Mouse (Mus musculus): Measurements from ENCODE around the gene Hcrtr1. TPM values are rescaled to one million over a fixed set of nuclear protein-coding genes. Genes with fewer than 3 reads are reported as not detected.

Gene Hcrtr1
- polyA plus RNA-seq, 1 experiment from 2014 or later, result 0.38 TPM

DNA sequence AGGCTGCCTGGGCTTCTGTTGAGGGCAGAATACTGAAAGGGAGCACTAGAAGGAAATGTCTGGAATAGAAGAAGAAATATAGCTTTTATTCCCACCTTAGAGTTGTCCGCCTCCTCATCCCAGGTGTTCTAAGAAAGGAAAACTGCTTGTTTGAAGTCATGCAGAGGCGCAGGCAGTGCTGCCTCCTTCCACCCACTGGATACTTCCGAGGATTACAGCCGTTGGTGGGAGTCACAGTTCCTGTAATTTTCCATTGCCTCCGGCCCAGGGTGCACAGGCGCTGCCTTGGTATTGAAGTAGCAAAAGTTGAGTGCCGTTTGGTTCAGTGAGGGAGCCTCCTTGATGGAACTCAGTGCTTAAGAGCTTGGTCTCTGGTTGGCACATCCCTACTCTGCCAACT lies 29.1 kb downstream of the Hcrtr1 start:
- ATAC-seq (replicated peaks), result no peak
- Histone ChIP-seq H3K36me3 (no peaks in the 10 kb centered on the region), H3K27ac (replicated peaks) (no peak overlapping the region), H3K9ac (replicated peaks) (no peak overlapping the region), H3K9me3 (no peaks in the 10 kb centered on the region), H3K27me3 (no peaks in the 10 kb centered on the region), H3K4me2 (replicated peaks) (no peak overlapping the region), H3K4me1 (peaks cover 16% of the 10 kb centered on the region), H3K4me3 (no peak overlapping the region)
- 89% methylated on average over 7 of the region's 7 CpGs for WGBS

DNA sequence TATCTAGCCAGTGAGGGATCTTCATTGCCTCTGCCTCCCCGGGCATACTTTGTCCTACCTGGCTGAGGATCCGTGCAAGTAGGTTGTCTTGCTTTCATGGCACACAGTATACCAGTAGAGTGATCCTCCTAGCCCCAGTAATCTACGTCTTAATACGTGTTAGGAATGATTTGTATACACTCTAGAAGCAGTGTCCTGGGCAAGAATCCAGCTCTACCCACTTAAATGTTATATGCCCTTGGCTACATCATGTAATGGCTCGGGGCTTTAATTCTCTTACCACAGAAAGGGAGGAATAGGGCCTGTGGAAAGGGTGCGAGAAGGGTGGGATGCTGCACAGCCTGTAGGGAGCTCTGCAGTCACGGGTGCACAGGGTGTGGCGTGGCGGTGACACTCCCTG lies 29.5 kb downstream of the Hcrtr1 start:
- Histone ChIP-seq H3K4me3 (no peak overlapping the region), H3K36me3 (no peaks in the 10 kb centered on the region), H3K27ac (replicated peaks) (no peak overlapping the region), H3K4me2 (replicated peaks) (no peak overlapping the region), H3K9ac (replicated peaks) (no peak overlapping the region), H3K27me3 (no peaks in the 10 kb centered on the region), H3K4me1 (peaks cover 16% of the 10 kb centered on the region), H3K9me3 (no peaks in the 10 kb centered on the region)
- ATAC-seq (replicated peaks), result no peak
- 94% methylated on average over 9 of the region's 9 CpGs for WGBS

DNA sequence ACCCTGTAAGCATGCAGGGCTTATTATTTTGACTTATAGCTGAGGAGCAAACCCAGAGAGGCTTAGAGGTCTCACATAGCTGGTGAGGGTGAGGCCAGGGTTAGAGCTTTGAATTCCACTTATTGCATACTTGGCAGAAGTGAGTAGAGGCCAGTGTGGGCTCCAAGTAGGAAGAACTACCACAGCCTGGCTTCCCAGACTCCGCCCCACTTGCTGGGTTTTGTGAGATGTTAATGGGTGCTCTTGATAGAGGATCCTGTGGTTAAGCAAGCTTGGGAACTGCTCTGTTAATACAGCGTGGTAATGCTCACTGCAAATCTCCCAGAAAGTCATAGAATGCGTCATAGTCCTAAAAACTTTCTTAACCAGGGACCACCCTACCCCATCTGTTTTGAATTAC lies 30.2 kb downstream of the Hcrtr1 start:
- H3K4me1 ChIP-seq, result peaks cover 16% of the 10 kb centered on the region
- no peak overlapping the region for H3K4me2 ChIP-seq (replicated peaks)
- no peak for ATAC-seq (replicated peaks)
- no peak overlapping the region for H3K4me3 ChIP-seq
- no peak overlapping the region for H3K27ac ChIP-seq (replicated peaks)
- H3K9ac ChIP-seq (replicated peaks), result no peak overlapping the region
- 89% methylated on average over 3 of the region's 3 CpGs for WGBS
- H3K27me3 ChIP-seq, result no peaks in the 10 kb centered on the region
- H3K36me3 ChIP-seq, result no peaks in the 10 kb centered on the region
- H3K9me3 ChIP-seq, result no peaks in the 10 kb centered on the region

DNA sequence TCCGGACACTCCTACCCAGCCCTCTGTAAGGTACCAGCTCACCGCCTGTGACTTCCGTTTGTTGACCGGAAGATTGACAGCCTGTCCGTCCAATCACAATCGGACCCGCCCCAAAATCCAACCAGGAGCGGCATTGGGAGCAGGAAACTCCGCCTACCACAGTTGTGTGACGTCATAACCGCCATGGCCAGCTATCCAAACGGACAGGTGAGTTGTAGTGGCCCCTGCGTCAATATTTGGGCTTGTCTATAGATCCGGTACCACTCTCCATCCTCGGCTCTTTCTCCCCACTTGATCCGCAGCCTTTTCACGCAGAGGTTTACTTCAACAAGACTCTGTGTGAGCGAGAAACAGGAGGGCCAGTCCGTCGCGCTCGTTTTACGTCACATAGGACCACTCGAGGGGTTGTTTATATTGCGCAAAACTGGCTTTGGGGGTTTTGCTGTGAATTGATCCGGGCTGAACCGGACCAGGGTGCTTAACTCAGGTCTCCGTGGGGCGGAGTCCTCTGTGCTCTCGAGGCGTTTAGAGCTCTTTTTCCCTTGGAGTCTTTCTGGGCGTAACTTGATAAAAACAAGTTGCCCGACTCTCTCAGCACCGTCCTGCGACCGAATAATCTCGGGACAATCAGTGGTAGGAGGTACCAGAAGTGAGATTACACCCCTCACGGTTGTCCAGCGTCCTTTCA lies 31.6 kb downstream of the Hcrtr1 start:
- H3K9ac ChIP-seq (replicated peaks), result peak overlapping the region; percentile 51
- no peaks in the 10 kb centered on the region for H3K36me3 ChIP-seq
- WGBS, result under 1% methylated on average over 39 of the region's 39 CpGs
- peak; percentile 97 for ATAC-seq (replicated peaks)
- H3K27me3 ChIP-seq, result no peaks in the 10 kb centered on the region
- H3K27ac ChIP-seq (replicated peaks), result peak overlapping the region; percentile 58
- peak overlapping the region; percentile 66 for H3K4me3 ChIP-seq
- H3K9me3 ChIP-seq, result no peaks in the 10 kb centered on the region
- H3K4me2 ChIP-seq (replicated peaks), result peak overlapping the region; percentile 62
- peaks cover 16% of the 10 kb centered on the region for H3K4me1 ChIP-seq

DNA sequence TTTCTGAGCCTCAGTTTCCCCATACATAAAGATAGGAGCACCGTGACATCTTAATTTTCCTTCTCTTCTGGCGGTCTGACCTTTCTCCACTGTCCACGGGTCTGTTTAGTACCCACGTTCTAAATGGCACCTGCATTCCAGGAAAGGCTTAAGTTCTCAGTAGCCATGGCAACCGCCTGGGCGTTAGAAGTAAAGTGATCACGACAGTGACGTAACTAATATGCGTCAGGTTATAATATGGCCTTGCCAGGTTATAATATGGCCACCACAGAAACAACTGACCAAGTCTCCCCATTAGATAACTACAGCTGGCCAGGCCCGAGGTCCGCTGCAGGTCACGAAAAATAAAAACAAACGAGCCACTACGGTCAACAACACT lies 32.1 kb downstream of the Hcrtr1 start:
- H3K4me1 ChIP-seq, result peaks cover 16% of the 10 kb centered on the region
- peak overlapping the region; percentile 20; the same call in 1 of the 2 replicates for H3K9ac ChIP-seq (replicated peaks)
- 10% methylated on average over 14 of the region's 14 CpGs for WGBS
- peak overlapping the region; percentile 66 for H3K4me3 ChIP-seq
- 0 out of 2 replicates have a peak overlapping the region, but pooled peaks have one; percentile 58 for H3K27ac ChIP-seq (replicated peaks)
- H3K9me3 ChIP-seq, result no peaks in the 10 kb centered on the region
- peak; percentile 36; the same call in 1 of the 2 replicates for ATAC-seq (replicated peaks)
- H3K4me2 ChIP-seq (replicated peaks), result peak overlapping the region; percentile 40
- H3K36me3 ChIP-seq, result no peaks in the 10 kb centered on the region
- no peaks in the 10 kb centered on the region for H3K27me3 ChIP-seq

DNA sequence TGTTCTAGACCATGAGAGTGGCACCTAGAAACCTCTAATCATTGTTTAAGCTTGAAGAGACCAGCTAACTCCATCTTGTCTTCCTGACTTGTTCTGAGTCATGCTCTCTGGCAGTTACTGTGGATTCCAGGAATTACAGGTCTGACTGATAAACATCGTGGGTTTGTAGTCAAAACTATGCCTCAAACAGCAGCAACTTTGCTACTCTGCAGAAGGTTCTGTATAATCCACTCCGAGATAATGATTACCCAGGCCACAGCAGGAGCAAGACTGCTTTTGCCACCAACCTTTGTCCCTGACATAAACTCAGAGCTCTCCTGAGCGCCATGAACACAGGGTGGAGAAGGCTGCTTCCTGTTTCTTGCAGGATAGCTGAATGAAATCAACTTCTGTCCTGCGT lies 34.6 kb downstream of the Hcrtr1 start:
- peaks cover 16% of the 10 kb centered on the region for H3K4me1 ChIP-seq
- WGBS, result 86% methylated on average over 4 of the region's 4 CpGs
- no peak overlapping the region for H3K9ac ChIP-seq (replicated peaks)
- no peak for ATAC-seq (replicated peaks)
- H3K4me2 ChIP-seq (replicated peaks), result no peak overlapping the region
- H3K27ac ChIP-seq (replicated peaks), result no peak overlapping the region
- no peak overlapping the region for H3K4me3 ChIP-seq
- H3K36me3 ChIP-seq, result no peaks in the 10 kb centered on the region
- H3K27me3 ChIP-seq, result 0 out of 2 replicates have a peak, but pooled peaks cover 8% of the 10 kb centered on the region
- no peaks in the 10 kb centered on the region for H3K9me3 ChIP-seq

DNA sequence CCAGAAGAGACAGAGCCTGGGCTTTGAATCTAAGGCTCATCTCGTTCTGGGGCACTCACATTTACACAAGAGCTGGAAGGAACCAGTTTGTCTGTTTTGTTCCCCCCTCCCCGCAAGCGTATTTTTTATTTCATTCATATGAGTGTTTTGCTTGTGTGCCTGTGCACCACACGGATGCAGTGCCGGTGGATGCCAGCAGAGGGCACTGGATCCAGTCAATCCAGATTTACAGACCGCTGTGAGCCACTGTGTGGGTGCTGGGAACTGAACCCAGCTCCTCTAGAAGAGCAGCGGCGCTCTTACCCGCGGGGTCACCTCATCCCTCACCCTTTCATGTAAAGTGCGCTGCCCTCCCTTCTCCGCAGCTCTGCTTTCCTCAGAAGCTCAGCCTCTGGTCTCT lies 35.5 kb downstream of the Hcrtr1 start:
- Histone ChIP-seq H3K27me3 (0 out of 2 replicates have a peak, but pooled peaks cover 8% of the 10 kb centered on the region), H3K4me2 (replicated peaks) (no peak overlapping the region), H3K9me3 (no peaks in the 10 kb centered on the region), H3K9ac (replicated peaks) (no peak overlapping the region), H3K36me3 (no peaks in the 10 kb centered on the region), H3K4me1 (peaks cover 12% of the 10 kb centered on the region), H3K4me3 (no peak overlapping the region), H3K27ac (replicated peaks) (no peak overlapping the region)
- 80% methylated on average over 12 of the region's 12 CpGs for WGBS
- ATAC-seq (replicated peaks), result no peak

DNA sequence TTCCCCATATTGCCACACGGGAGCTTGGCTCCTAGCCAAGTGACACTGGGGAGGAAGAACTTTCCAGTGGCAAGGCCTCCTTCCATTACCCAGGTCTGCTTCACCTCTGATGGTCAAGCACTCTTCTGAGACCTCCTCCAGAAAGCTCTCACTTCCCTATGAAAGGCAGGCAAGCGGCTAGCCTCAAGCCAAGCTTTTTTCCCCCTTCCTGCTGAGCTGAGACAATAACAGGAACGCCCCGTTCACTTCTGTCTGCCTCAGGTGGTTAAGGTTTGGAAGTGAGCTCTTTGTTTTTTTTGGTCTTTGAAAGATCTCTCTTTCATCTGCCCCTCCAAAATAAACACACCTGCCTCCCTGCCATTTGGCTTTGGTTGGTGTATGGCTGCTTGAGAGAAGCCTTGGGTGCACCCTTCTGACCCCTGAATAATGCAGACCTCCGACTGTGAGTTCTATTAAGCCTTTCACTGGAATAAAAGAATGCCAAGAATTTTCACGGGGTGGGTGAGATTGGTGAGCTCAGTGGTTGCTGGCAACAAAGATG lies 37.0 kb downstream of the Hcrtr1 start, which contains the start of gene Pef1:
Pef1 (plus strand) TSS at position 448 of the 541 bp plus-strand sequence.
- 3% methylated on average over 6 of the region's 6 CpGs for WGBS
- no peaks in the 10 kb centered on the region for H3K9me3 ChIP-seq
- no peaks in the 10 kb centered on the region for H3K36me3 ChIP-seq
- H3K27ac ChIP-seq (replicated peaks), result no peak within 1 kb of the TSS
- no peak within 1 kb of the TSS for H3K4me3 ChIP-seq
- H3K4me2 ChIP-seq (replicated peaks), result no peak within 1 kb of the TSS
- peaks cover 3% of the 10 kb centered on the region; the same call in 1 of the 2 replicates for H3K4me1 ChIP-seq
- H3K9ac ChIP-seq (replicated peaks), result no peak within 1 kb of the TSS
- ATAC-seq (replicated peaks), result no peak
- 0 out of 2 replicates have a peak, but pooled peaks cover 8% of the 10 kb centered on the region for H3K27me3 ChIP-seq

DNA sequence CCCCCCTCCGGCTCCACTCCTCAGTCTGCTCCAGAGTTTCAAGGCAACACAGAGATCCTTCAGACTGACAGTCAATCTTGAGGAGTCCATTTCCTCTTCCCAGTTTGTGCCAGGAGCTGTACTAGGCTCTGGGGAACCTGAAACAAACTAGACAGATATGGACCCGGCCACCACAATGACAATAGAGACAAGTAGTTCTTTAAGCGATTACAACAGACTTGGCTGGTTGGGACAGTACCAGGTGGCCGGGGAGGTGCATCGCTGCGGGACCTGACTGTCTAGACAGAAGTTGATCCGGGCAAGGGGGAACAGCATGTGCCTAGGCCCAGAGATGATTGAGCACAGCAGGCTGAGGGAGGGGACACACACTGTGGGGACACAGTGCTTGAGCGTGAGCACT lies 38.0 kb downstream of the Hcrtr1 start:
- Histone ChIP-seq H3K27ac (replicated peaks) (no peak overlapping the region), H3K4me1 (0 out of 2 replicates have a peak, but pooled peaks cover 3% of the 10 kb centered on the region), H3K27me3 (0 out of 2 replicates have a peak, but pooled peaks cover 8% of the 10 kb centered on the region), H3K36me3 (no peaks in the 10 kb centered on the region), H3K9ac (replicated peaks) (no peak overlapping the region), H3K9me3 (no peaks in the 10 kb centered on the region), H3K4me3 (no peak overlapping the region), H3K4me2 (replicated peaks) (no peak overlapping the region)
- WGBS, result 18% methylated on average over 8 of the region's 8 CpGs
- ATAC-seq (replicated peaks), result no peak

DNA sequence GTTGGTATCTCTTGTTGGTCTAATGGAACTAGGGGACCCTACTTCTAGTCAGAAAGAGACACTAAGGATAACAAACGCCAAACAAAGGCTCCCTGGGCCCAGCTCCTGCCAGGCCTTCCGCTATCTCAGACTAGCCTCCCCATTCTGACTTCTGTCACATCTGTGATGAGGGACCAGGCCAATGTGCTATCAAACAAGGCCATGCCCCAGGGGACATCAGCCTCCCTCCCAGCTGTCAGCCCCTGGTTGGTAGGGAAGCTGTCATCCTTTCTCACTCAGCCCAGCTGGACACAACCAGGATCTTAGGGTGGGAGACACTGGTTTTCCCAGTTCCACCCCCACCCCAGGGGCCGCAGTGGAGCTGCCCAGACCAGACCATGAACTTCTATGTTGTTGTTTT lies 44.0 kb downstream of the Hcrtr1 start:
- no peaks in the 10 kb centered on the region for H3K36me3 ChIP-seq
- H3K9me3 ChIP-seq, result no peaks in the 10 kb centered on the region
- WGBS, result 37% methylated on average over 3 of the region's 3 CpGs
- H3K27ac ChIP-seq (replicated peaks), result no peak overlapping the region
- 0 out of 2 replicates have a peak, but pooled peaks cover 3% of the 10 kb centered on the region for H3K4me1 ChIP-seq
- no peak for ATAC-seq (replicated peaks)
- no peak overlapping the region for H3K9ac ChIP-seq (replicated peaks)
- no peak overlapping the region for H3K4me2 ChIP-seq (replicated peaks)
- H3K4me3 ChIP-seq, result no peak overlapping the region
- 0 out of 2 replicates have a peak, but pooled peaks cover 3% of the 10 kb centered on the region for H3K27me3 ChIP-seq

DNA sequence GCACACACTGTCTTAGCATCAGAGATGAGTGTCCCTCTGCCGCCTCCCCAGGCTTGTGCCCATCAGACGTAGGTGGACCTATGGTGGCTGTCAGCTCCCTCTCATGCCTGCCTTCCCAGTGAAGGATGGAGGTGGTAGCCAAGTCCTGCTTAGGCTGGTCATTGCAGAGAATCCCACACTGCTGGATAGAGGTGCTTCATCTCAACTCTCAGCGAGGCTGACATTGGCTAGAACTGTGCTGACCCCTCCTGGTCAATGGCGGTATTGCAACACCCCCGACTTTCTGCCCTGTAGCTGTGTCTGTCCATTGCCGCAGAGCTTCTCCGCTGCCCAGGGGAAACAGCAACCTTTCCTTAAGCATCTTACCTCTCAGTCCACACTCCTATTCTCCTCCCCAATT lies 51.9 kb downstream of the Hcrtr1 start:
- Histone ChIP-seq H3K9ac (replicated peaks) (no peak overlapping the region), H3K4me3 (no peak overlapping the region), H3K4me2 (replicated peaks) (no peak overlapping the region), H3K4me1 (peaks cover 6% of the 10 kb centered on the region), H3K27ac (replicated peaks) (no peak overlapping the region), H3K9me3 (no peaks in the 10 kb centered on the region), H3K27me3 (peaks cover 7% of the 10 kb centered on the region; the same call in 1 of the 2 replicates), H3K36me3 (no peaks in the 10 kb centered on the region)
- 9% methylated on average over 7 of the region's 7 CpGs for WGBS
- peak; percentile 76 for ATAC-seq (replicated peaks)

DNA sequence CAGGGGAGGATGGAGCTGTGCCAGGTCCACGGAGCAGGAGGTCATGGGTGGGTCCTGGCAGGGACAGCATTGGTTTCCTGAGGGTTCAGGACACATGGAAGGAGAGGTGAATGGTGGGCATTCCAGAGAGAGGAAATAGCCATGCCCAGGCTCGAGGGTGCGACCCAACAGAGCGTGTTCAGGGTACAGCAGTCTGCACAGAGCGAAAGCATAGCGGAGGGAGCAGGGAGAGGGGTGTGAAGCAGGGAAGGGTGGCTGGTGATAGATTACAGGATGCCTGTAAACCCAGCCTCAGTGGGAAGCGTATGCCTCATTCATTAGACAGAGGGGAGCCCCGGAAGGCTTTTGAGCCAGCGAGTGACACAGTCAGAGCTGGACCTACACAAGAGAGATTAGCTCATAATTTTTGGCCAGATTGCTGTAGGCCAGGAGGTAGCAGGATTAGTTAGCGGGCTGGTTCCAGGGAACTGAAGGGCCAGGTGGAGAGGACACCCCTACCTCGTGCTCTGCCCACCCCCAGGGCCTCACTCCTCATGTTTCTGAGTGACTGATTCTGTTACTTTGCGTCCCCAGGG lies 53.8 kb downstream of the Hcrtr1 start:
- WGBS, result 62% methylated on average over 12 of the region's 12 CpGs
- Histone ChIP-seq H3K9ac (replicated peaks) (no peak overlapping the region), H3K4me2 (replicated peaks) (no peak overlapping the region), H3K4me3 (no peak overlapping the region), H3K36me3 (no peaks in the 10 kb centered on the region), H3K27me3 (peaks cover 7% of the 10 kb centered on the region; the same call in 1 of the 2 replicates), H3K9me3 (no peaks in the 10 kb centered on the region), H3K4me1 (peaks cover 22% of the 10 kb centered on the region), H3K27ac (replicated peaks) (no peak overlapping the region)
- ATAC-seq (replicated peaks), result no peak

Data from forebrain, embryonic 15.5 days (tissue).